18 mouse cellular contexts compared by ENCODE assay signal in genomic region chr10:78293576-78293975, GRCm38 (mm10). TPM values are rescaled to one million over a fixed set of nuclear protein-coding genes. Genes with fewer than 3 reads are reported as not detected.
DNase-seq lines count a peak whose midpoint lies in the region; ATAC-seq and TF ChIP-seq lines count a peak whose summit lies in the region.
"Had no signal": no experiment of that assay in that cellular context is flagged by ENCODE, and none has a peak within 500 bp of the region (broad histone marks: within the 10 kb centered on the region; RNA-seq: fewer than 3 reads in every experiment).

No protein-coding gene starts in this region.

- no peak overlapping the region for H3K4me3 ChIP-seq in kidney, embryonic 16.5 days (ENCODE audit: low read length)
- H3K4me3 ChIP-seq in testis, adult 2 months (ENCODE audit: control insufficient read depth, low read depth, low read length) = peak overlapping the region; percentile 62
- H3K4me3 ChIP-seq: embryonic facial prominence, embryonic 10.5 days; forebrain, embryonic 13.5 days; heart, adult 2 months; heart, embryonic 15.5 days had no signal

- H3K9me3 ChIP-seq in kidney, embryonic 16.5 days (ENCODE audit: low read length) = no peaks in the 10 kb centered on the region
- H3K9me3 ChIP-seq: embryonic facial prominence, embryonic 10.5 days; forebrain, embryonic 13.5 days; heart, embryonic 15.5 days had no signal

- H3K4me2 ChIP-seq in kidney, embryonic 16.5 days (replicated peaks; ENCODE audit: low read depth, low read length) = no peak overlapping the region
- H3K4me2 ChIP-seq: forebrain, embryonic 13.5 days; heart, embryonic 11.5 days; heart, embryonic 15.5 days had no signal

- H3K9ac ChIP-seq in kidney, embryonic 16.5 days (replicated peaks; ENCODE audit: low read length) = no peak overlapping the region
- H3K9ac ChIP-seq: forebrain, embryonic 13.5 days; forebrain, postnatal 0 days; heart, embryonic 15.5 days had no signal

- peaks cover 33% of the 10 kb centered on the region for H3K4me1 ChIP-seq in kidney, embryonic 16.5 days (ENCODE audit: insufficient read depth, low read length)
- no peaks in the 10 kb centered on the region; the same call in 1 of the 2 replicates for H3K4me1 ChIP-seq in testis, adult 2 months (ENCODE audit: control insufficient read depth, insufficient read depth, low read length)
- H3K4me1 ChIP-seq: forebrain, embryonic 13.5 days had no signal

- ATAC-seq in kidney, embryonic 16.5 days (ENCODE audit: low FRiP score, low TSS enrichment) = no peak
- ATAC-seq: forebrain, embryonic 13.5 days; forebrain, postnatal 0 days had no signal

- no peaks in the 10 kb centered on the region for H3K27me3 ChIP-seq in kidney, embryonic 16.5 days (ENCODE audit: insufficient read depth, low read length)
- no peaks in the 10 kb centered on the region for H3K27me3 ChIP-seq in testis, adult 2 months (ENCODE audit: control insufficient read depth, insufficient read depth, low read length)
- H3K27me3 ChIP-seq: forebrain, embryonic 13.5 days; heart, embryonic 15.5 days had no signal

- TF ChIP-seq CTCF in testis, adult 2 months (IDR thresholded peaks at IDR 0.05; ENCODE audit: control insufficient read depth, insufficient read depth, insufficient replicate concordance, low read depth, low read length) = no peak

- no peak for TF ChIP-seq POLR2A in testis, adult 2 months (IDR thresholded peaks at IDR 0.05; ENCODE audit: control insufficient read depth, low read depth, low read length)

- no peaks in the 10 kb centered on the region for H3K36me3 ChIP-seq in kidney, embryonic 16.5 days (ENCODE audit: insufficient read depth, low read length)
- H3K36me3 ChIP-seq in testis, adult 2 months (ENCODE audit: control insufficient read depth, insufficient read depth, low read length) = no peaks in the 10 kb centered on the region
- H3K36me3 ChIP-seq: embryonic facial prominence, embryonic 10.5 days; heart, embryonic 15.5 days had no signal

- peak; percentile 63 to 76 for DNase-seq in kidney, adult 8-10 months
- no peak for DNase-seq in testis, postnatal 10 days (ENCODE audit: low spot score)
- peak; percentile 57 to 84 for DNase-seq in kidney, postnatal 25 days
- DNase-seq in layer of hippocampus, postnatal 36 days = no peak
- DNase-seq: adrenal gland, adult 2 months; adrenal gland, postnatal 25 days; cerebellum, adult 2 months; cerebellum, postnatal 10 days; forebrain, postnatal 0 days; gastrocnemius, postnatal 14 days; heart, adult 2 months; heart, postnatal 14 days had no signal

- 41% methylated on average over 1 of the region's 1 CpGs for WGBS in kidney, embryonic 16.5 days

- H3K27ac ChIP-seq in kidney, embryonic 16.5 days (ENCODE audit: low read length) = no peak overlapping the region
- H3K27ac ChIP-seq in testis, adult 2 months (ENCODE audit: control insufficient read depth, insufficient read depth, low read depth, low read length) = no peak overlapping the region
- H3K27ac ChIP-seq: embryonic facial prominence, embryonic 10.5 days; forebrain, embryonic 13.5 days; heart, adult 2 months; heart, embryonic 15.5 days had no signal

RNA-seq across cellular contexts. Expression of gene Trappc10, which starts 49.1 kb away (rescaled TPM):
- 5.3 and 8.3 TPM in 2 replicates for polyA plus RNA-seq in kidney, embryonic 16.5 days (2015; fragmentation: Nextera tagmentation; extraction: Ambion mirVana)
- 20.3 and 20.4 TPM in 2 replicates for polyA plus RNA-seq in testis, adult 2 months (2012; rRNA removed)
- 10 to 100 TPM; 75.6 to 79.0 TPM for total RNA-seq in layer of hippocampus, postnatal 36 days (2021)

RNA-seq across cellular contexts. Expression of gene Agpat3, which starts 58.7 kb away (rescaled TPM):
- 48.2 and 81.9 TPM in 2 replicates for polyA plus RNA-seq in kidney, embryonic 16.5 days (2015; fragmentation: Nextera tagmentation; extraction: Ambion mirVana)
- polyA plus RNA-seq in testis, adult 2 months (2012; rRNA removed) = 1,109 and 1,110 TPM in 2 replicates
- 100 to 1,000 TPM; 207 to 225 TPM for total RNA-seq in layer of hippocampus, postnatal 36 days (2021)

Comparison
In these comparisons a context has a peak if more than half of its experiments do, and no peak if none do; other contexts are left out.
1. DNase-seq: peak in kidney, adult 8-10 months (2 of 2) and kidney, postnatal 25 days (2 of 2); none in testis, postnatal 10 days (single experiment) and layer of hippocampus, postnatal 36 days (0 of 2).
2. RNA of gene Agpat3, which starts 58.7 kb away (polyA plus RNA-seq): 1,109 to 1,110 TPM in testis, adult 2 months; 48.2 to 81.9 TPM in kidney, embryonic 16.5 days; every median in the first group is over 10 times any median in the second.